In the genomic region with DNA sequence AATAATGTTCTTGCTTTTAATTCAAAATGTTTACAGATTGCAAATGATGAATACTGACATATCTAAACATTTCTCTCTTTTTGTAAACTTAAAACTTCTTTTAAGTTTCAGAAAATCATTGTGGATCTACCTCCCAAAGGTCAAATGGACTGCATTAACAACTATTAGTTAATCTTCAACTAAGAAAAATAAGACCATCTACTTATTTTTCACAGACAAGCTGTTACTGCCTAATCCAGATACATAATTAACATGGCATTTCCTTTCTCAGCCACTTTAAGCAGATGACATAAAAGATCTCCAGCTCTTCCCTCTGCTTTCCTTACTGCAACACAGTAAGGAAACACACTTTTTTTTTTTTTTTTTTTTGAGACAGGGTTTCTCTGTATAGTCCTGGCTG, we compare ENCODE assay signal across 16 mouse cellular contexts. TPM values are rescaled to one million over a fixed set of nuclear protein-coding genes. Genes with fewer than 3 reads are reported as not detected.
DNase-seq lines count a peak whose midpoint lies in the region; ATAC-seq and TF ChIP-seq lines count a peak whose summit lies in the region.
"Had no signal": no experiment of that assay in that cellular context is flagged by ENCODE, and none has a peak within 500 bp of the region (broad histone marks: within the 10 kb centered on the region; RNA-seq: fewer than 3 reads in every experiment).

No protein-coding gene starts in this region.

- peaks cover 12% of the 10 kb centered on the region for H3K4me1 ChIP-seq in kidney, adult 2 months (ENCODE audit: control insufficient read depth, insufficient read depth, low read length)
- H3K4me1 ChIP-seq in lung, embryonic 14.5 days (ENCODE audit: insufficient read depth): peaks cover 4% of the 10 kb centered on the region; the same call in 1 of the 2 replicates
- no peaks in the 10 kb centered on the region for H3K4me1 ChIP-seq in MEL (ENCODE audit: control insufficient read depth in 1 of 2, insufficient read depth in 2 of 2, low read length in 2 of 2)
- H3K4me1 ChIP-seq: forebrain, embryonic 13.5 days had no signal

- no peaks in the 10 kb centered on the region for H3K27me3 ChIP-seq in kidney, adult 2 months (replicated peaks; ENCODE audit: control insufficient read depth, insufficient read depth, low read length)
- no peaks in the 10 kb centered on the region for H3K27me3 ChIP-seq in lung, embryonic 14.5 days (ENCODE audit: insufficient read depth, low read length)
- no peaks in the 10 kb centered on the region for H3K27me3 ChIP-seq in MEL (ENCODE audit: control insufficient read depth in 1 of 2, insufficient read depth in 2 of 2, low read length in 2 of 2)
- H3K27me3 ChIP-seq: forebrain, embryonic 13.5 days; heart, embryonic 12.5 days had no signal

- no peak for TF ChIP-seq POLR2A in kidney, adult 2 months (IDR thresholded peaks at IDR 0.05; ENCODE audit: low read depth, low read length)
- no peak for TF ChIP-seq POLR2A in MEL (IDR thresholded peaks at IDR 0.05; ENCODE audit: control insufficient read depth in 1 of 2, insufficient read depth in 1 of 2, low read depth in 1 of 2, low read length in 2 of 2, poor library complexity in 1 of 2)

- H3K27ac ChIP-seq in kidney, adult 2 months (ENCODE audit: insufficient read depth, low read depth, low read length): no peak overlapping the region; the same call in 1 of the 2 replicates
- no peak overlapping the region for H3K27ac ChIP-seq in lung, embryonic 14.5 days (ENCODE audit: low read depth)
- no peak overlapping the region for H3K27ac ChIP-seq in MEL (ENCODE audit: control insufficient read depth, low read depth, low read length)
- H3K27ac ChIP-seq: embryonic facial prominence, embryonic 10.5 days; forebrain, embryonic 13.5 days; hindbrain, embryonic 10.5 days; hindbrain, embryonic 14.5 days had no signal

- DNase-seq in kidney, adult 2 months: peak; percentile 62
- no peak for DNase-seq in kidney, postnatal 14 days
- no peak for DNase-seq in lung, embryonic 14.5 days
- no peak for DNase-seq in lung, postnatal 14 days
- no peak for DNase-seq in MEL (ENCODE audit: low read depth, low spot score)
- DNase-seq in naive thymus-derived CD4-positive, alpha-beta T cell, adult 2 months (ENCODE audit: low read depth): peak; percentile 35
- DNase-seq in adrenal gland, postnatal 14 days: no peak
- DNase-seq: cerebellum, adult 2 months; forebrain, postnatal 0 days; gastrocnemius, postnatal 25 days had no signal

- no peak for TF ChIP-seq RAD21 in MEL (IDR thresholded peaks at IDR 0.05; ENCODE audit: low read depth, low read length)

- TF ChIP-seq CTCF in kidney, adult 2 months (conservative IDR thresholded peaks at IDR 0.05; ENCODE audit: insufficient read depth, insufficient read length, low read depth, low read length): no peak
- no peak for TF ChIP-seq CTCF in lung, embryonic 14.5 days (IDR thresholded peaks at IDR 0.05; ENCODE audit: low read depth)
- TF ChIP-seq CTCF in MEL (IDR thresholded peaks at IDR 0.05 in 2 of 3, conservative IDR thresholded peaks at IDR 0.05 in 1 of 3; ENCODE audit: control insufficient read depth in 1 of 3, insufficient read depth in 1 of 3, low read depth in 2 of 3, low read length in 3 of 3, poor library complexity in 1 of 3, severe bottlenecking in 1 of 3): no peak

- no peak for TF ChIP-seq EP300 in MEL (IDR thresholded peaks at IDR 0.05; ENCODE audit: low read depth in 1 of 2, low read length in 2 of 2)

- ATAC-seq in lung, embryonic 14.5 days (ENCODE audit: insufficient read depth): 0 out of 2 replicates have a peak, but pooled peaks have one; percentile 23
- ATAC-seq: forebrain, embryonic 13.5 days; forebrain, postnatal 0 days had no signal

- H3K4me3 ChIP-seq in kidney, adult 2 months (ENCODE audit: insufficient read depth, low read depth, low read length): no peak overlapping the region
- no peak overlapping the region for H3K4me3 ChIP-seq in lung, embryonic 14.5 days (ENCODE audit: low read depth, low read length)
- H3K4me3 ChIP-seq in MEL (ENCODE audit: control insufficient read depth in 1 of 2, insufficient read depth in 1 of 2, low read depth in 2 of 2, low read length in 2 of 2): no peak overlapping the region
- H3K4me3 ChIP-seq: embryonic facial prominence, embryonic 10.5 days; forebrain, embryonic 13.5 days; heart, embryonic 12.5 days; hindbrain, embryonic 10.5 days had no signal

- no peaks in the 10 kb centered on the region for H3K36me3 ChIP-seq in kidney, adult 2 months (ENCODE audit: control insufficient read depth, insufficient read depth, low read length)
- H3K36me3 ChIP-seq in lung, embryonic 14.5 days (ENCODE audit: insufficient read depth): no peaks in the 10 kb centered on the region
- no peaks in the 10 kb centered on the region; a peak in 1 of 4 replicates for H3K36me3 ChIP-seq in MEL (ENCODE audit: control insufficient read depth in 1 of 2, insufficient read depth in 2 of 2, low read length in 2 of 2)
- H3K36me3 ChIP-seq: embryonic facial prominence, embryonic 10.5 days; G1E; heart, embryonic 12.5 days; hindbrain, embryonic 10.5 days had no signal

- H3K9ac ChIP-seq in lung, embryonic 14.5 days: no peak overlapping the region
- no peak overlapping the region for H3K9ac ChIP-seq in MEL (ENCODE audit: control insufficient read depth, low read depth, low read length, poor library complexity, severe bottlenecking)
- H3K9ac ChIP-seq: forebrain, embryonic 13.5 days; forebrain, postnatal 0 days; heart, embryonic 12.5 days; hindbrain, embryonic 14.5 days had no signal

- H3K4me2 ChIP-seq in lung, embryonic 14.5 days: no peak overlapping the region
- H3K4me2 ChIP-seq: forebrain, embryonic 13.5 days; heart, embryonic 12.5 days; hindbrain, embryonic 14.5 days had no signal

- H3K9me3 ChIP-seq in lung, embryonic 14.5 days (ENCODE audit: low read depth, low read length): no peaks in the 10 kb centered on the region
- no peaks in the 10 kb centered on the region for H3K9me3 ChIP-seq in MEL (replicated peaks; ENCODE audit: insufficient read depth, low read length)
- H3K9me3 ChIP-seq: embryonic facial prominence, embryonic 10.5 days; forebrain, embryonic 13.5 days; G1E; heart, embryonic 12.5 days; hindbrain, embryonic 10.5 days had no signal

- no peaks in the 10 kb centered on the region for H3K79me2 ChIP-seq in MEL (ENCODE audit: control insufficient read depth, insufficient read depth, low read length, poor library complexity)

TF ChIP-seq in MEL, 35 proteins besides CTCF, POLR2A, EP300 and RAD21:
- TF ChIP-seq TAL1 (IDR thresholded peaks at IDR 0.05; ENCODE audit: low read length) (no peak), ZNF384 (IDR thresholded peaks at IDR 0.05; ENCODE audit: low read depth, low read length) (peak; percentile 12; the same call in 1 of the 2 replicates)
TF ChIP-seq in MEL: peak in this region for 1.

RNA-seq across cellular contexts. Expression of a gene that starts 21.7 kb away (rescaled TPM):
- polyA plus RNA-seq in kidney, adult 2 months (2012; rRNA removed): 16.2 and 34.0 TPM in 2 replicates
- 302 and 305 TPM in 2 replicates for polyA plus RNA-seq in lung, embryonic 14.5 days (2014; fragmentation: Nextera tagmentation; extraction: Ambion mirVana)
- 126 and 171 TPM in 2 replicates for total RNA-seq in MEL (2012; rRNA removed)
- 100 to 1,000 TPM; 342 to 437 TPM for polyA plus RNA-seq in MEL (2012; ENCODE audit: insufficient read depth in 1 of 2, insufficient read length in 2 of 2, low read depth in 1 of 2, low replicate concordance in 2 of 2, missing spikeins in 1 of 2)
- 509 and 538 TPM in 2 replicates for total RNA-seq in adrenal gland, postnatal 14 days (2021)

Comparison
In these comparisons a context has a peak if more than half of its experiments do, and no peak if none do; other contexts are left out.
1. DNase-seq: peak in kidney, adult 2 months (single experiment) and naive thymus-derived CD4-positive, alpha-beta T cell, adult 2 months (single experiment); none in kidney, postnatal 14 days (single experiment), lung, embryonic 14.5 days (single experiment), lung, postnatal 14 days (single experiment), MEL (single experiment) and adrenal gland, postnatal 14 days (single experiment).